ENCODE assay signal across 16 mouse cellular contexts in the genomic region with DNA sequence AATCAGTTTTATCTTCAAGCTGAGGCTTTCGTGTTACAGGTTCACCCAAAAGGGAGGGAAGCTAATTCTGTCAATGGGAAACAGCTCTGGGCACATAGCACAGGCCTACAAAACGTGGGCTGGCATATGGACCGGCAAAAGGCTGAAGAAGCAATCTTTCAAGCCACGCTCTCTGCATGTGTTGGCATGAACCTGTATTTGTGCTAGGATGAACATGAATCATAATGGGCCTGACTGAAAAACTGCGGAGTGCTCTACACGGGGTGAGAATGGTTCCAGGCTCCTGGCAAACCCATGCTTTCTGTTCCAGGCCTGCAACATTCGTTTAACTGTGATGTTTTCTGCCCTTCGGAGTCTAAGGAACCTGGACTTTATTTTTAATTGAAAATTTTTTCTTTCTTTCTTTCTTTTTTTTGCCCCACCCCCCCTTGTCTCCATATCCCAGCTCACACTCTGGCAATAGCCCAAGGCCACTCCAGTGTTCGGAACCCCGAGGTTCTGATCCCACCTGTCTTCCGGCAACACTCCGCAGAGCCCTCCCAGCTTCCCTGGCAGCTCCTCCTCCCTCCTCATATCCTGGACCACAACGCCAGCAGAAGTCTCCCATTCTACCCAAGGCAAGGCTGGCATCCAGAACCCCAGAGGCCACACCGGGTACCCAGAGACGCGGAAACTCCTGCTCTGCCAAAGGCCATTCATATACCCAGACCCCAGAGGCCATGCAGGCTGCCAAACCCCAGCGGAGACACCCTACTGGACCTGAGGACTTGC. TPM values are rescaled to one million over a fixed set of nuclear protein-coding genes. Genes with fewer than 3 reads are reported as not detected.
DNase-seq lines count a peak whose midpoint lies in the region.
"Had no signal": no experiment of that assay in that cellular context is flagged by ENCODE, and none has a peak within 500 bp of the region (broad histone marks: within the 10 kb centered on the region; RNA-seq: fewer than 3 reads in every experiment).

No protein-coding gene starts in this region.

- peak; percentile 70 for DNase-seq in left cerebral cortex, postnatal 4 days
- no peak for DNase-seq in left cerebral cortex, adult 8-10 months (ENCODE audit: low spot score in 2 of 2)
- DNase-seq in cerebellum, adult 11-12 months = peak; percentile 58
- DNase-seq in cerebellum, adult 9-11 months = peak; percentile 71
- no peak for DNase-seq in right cerebral cortex, adult 18-20 months
- no peak for DNase-seq in testis, postnatal 14 days (ENCODE audit: low spot score)
- no peak for DNase-seq in embryo, embryonic 10.5 days (ENCODE audit: low spot score)
- DNase-seq: adrenal gland, postnatal 36 days; gastrocnemius, adult 2 months; gastrocnemius, postnatal 36 days; heart, adult 18-20 months; kidney, adult 18-20 months; kidney, postnatal 36 days; liver; lung, embryonic 14.5 days; lung, postnatal 14 days had no signal

- intact Hi-C loops in left cerebral cortex, postnatal 4 days (cut with DNase I) = no loop called here

RNA-seq across cellular contexts. Expression of a gene that starts 36.4 kb away (rescaled TPM):
- 1 to 10 TPM; 6.3 to 6.8 TPM for total RNA-seq in left cerebral cortex, postnatal 4 days (2021)
- 1 to 10 TPM in 3 of 4 experiments, under 1 TPM in 1; 0.78 to 1.8 (median 1.3) TPM for total RNA-seq in left cerebral cortex, adult 8-10 months (2022)

RNA-seq across cellular contexts. Expression of a gene that starts 42.2 kb away (rescaled TPM):
- total RNA-seq in left cerebral cortex, postnatal 4 days (2021) = 100 to 1,000 TPM; 159 to 160 TPM
- total RNA-seq in left cerebral cortex, adult 8-10 months (2022) = 10 to 100 TPM; 61.3 to 67.7 (median 64.5) TPM

Comparison
In these comparisons a context has a peak if more than half of its experiments do, and no peak if none do; other contexts are left out.
1. DNase-seq: peak in left cerebral cortex, postnatal 4 days (single experiment), cerebellum, adult 11-12 months (single experiment) and cerebellum, adult 9-11 months (single experiment); none in left cerebral cortex, adult 8-10 months (0 of 2), right cerebral cortex, adult 18-20 months (single experiment), testis, postnatal 14 days (single experiment) and embryo, embryonic 10.5 days (single experiment).